In the genomic region with DNA sequence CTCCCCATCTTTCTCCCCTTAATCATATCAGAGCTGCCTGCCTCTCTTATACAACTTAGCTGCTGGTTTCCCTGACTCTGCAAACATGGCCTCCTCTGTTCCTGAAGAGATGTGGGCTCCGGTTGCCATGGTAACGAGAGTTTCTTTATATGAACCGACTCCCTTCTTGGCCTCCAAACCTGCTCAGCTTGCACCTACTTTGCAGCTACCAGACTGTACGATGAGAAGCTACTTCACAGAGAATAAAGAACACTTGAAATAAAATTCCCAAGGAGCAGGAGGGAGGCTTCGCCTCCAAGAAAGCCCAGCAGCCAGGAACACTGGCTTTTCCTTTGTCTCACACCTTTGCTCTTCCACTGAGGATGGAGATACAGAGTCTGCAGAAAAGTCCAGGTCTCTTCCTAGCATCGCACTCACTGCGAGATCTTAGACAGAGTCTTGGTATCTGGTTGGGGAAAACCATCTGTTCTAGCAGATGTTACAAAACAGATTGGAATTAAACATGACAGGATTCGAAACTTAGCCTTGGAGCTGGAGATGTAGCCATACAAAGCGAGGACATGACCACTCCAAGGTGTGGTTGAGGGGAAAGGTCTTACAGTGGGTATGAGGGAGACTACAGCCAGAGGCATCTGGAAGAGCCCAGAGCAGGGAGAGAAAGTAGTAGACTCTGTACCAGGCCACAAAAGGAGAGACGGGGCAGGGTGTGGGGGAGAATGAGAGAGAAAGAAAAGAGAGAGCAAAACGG, we compare ENCODE assay signal across 9 mouse cellular contexts. TPM values are rescaled to one million over a fixed set of nuclear protein-coding genes. Genes with fewer than 3 reads are reported as not detected.
DNase-seq lines count a peak whose midpoint lies in the region; ATAC-seq lines count a peak whose summit lies in the region.
"Had no signal": no experiment of that assay in that cellular context is flagged by ENCODE, and none has a peak within 500 bp of the region (broad histone marks: within the 10 kb centered on the region; RNA-seq: fewer than 3 reads in every experiment).

No protein-coding gene starts in this region.

- no peak overlapping the region for H3K4me2 ChIP-seq in hindbrain, embryonic 13.5 days
- no peak overlapping the region for H3K4me2 ChIP-seq in hindbrain, embryonic 12.5 days (replicated peaks)
- no peak overlapping the region for H3K4me2 ChIP-seq in neural tube, embryonic 13.5 days

- ATAC-seq in hindbrain, embryonic 13.5 days (ENCODE audit: low FRiP score) = peak; percentile 49
- ATAC-seq in hindbrain, embryonic 12.5 days (ENCODE audit: low FRiP score) = no peak
- ATAC-seq in neural tube, embryonic 13.5 days (ENCODE audit: low read depth) = peak; percentile 19; the same call in 1 of the 2 replicates
- no peak for ATAC-seq in megakaryocyte progenitor cell, adult 5-6 weeks (replicated peaks; ENCODE audit: poor library complexity)

- H3K9ac ChIP-seq in hindbrain, embryonic 13.5 days = no peak overlapping the region
- no peak overlapping the region for H3K9ac ChIP-seq in hindbrain, embryonic 12.5 days
- no peak overlapping the region for H3K9ac ChIP-seq in neural tube, embryonic 13.5 days

- H3K4me3 ChIP-seq in hindbrain, embryonic 13.5 days = no peak overlapping the region
- no peak overlapping the region for H3K4me3 ChIP-seq in hindbrain, embryonic 12.5 days
- no peak overlapping the region for H3K4me3 ChIP-seq in neural tube, embryonic 13.5 days

- peak overlapping the region; percentile 62 for H3K27ac ChIP-seq in hindbrain, embryonic 13.5 days
- no peak overlapping the region for H3K27ac ChIP-seq in hindbrain, embryonic 12.5 days
- H3K27ac ChIP-seq in neural tube, embryonic 13.5 days (replicated peaks) = no peak overlapping the region
- H3K27ac ChIP-seq: macrophage had no signal

- H3K27me3 ChIP-seq in hindbrain, embryonic 13.5 days = no peaks in the 10 kb centered on the region
- H3K27me3 ChIP-seq in hindbrain, embryonic 12.5 days = no peaks in the 10 kb centered on the region
- no peaks in the 10 kb centered on the region for H3K27me3 ChIP-seq in neural tube, embryonic 13.5 days

- H3K9me3 ChIP-seq in hindbrain, embryonic 13.5 days = no peaks in the 10 kb centered on the region
- no peaks in the 10 kb centered on the region for H3K9me3 ChIP-seq in hindbrain, embryonic 12.5 days (replicated peaks)
- H3K9me3 ChIP-seq in neural tube, embryonic 13.5 days = no peaks in the 10 kb centered on the region

- DNase-seq in embryo, embryonic 11.5 days (ENCODE audit: low read depth, low spot score) = peak; percentile 11
- DNase-seq in layer of hippocampus, adult 9-10 months (ENCODE audit: low spot score) = peak; percentile 54
- DNase-seq in heart, adult 8-10 months (ENCODE audit: low spot score) = no peak
- no peak for DNase-seq in gastrocnemius, postnatal 4 days (ENCODE audit: low spot score in 2 of 2)

- WGBS in hindbrain, embryonic 13.5 days = 75% methylated on average over 11 of the region's 11 CpGs
- WGBS in hindbrain, embryonic 12.5 days = 76% methylated on average over 11 of the region's 11 CpGs
- 71% methylated on average over 11 of the region's 11 CpGs for WGBS in neural tube, embryonic 13.5 days

- H3K36me3 ChIP-seq in hindbrain, embryonic 13.5 days = no peaks in the 10 kb centered on the region
- no peaks in the 10 kb centered on the region for H3K36me3 ChIP-seq in hindbrain, embryonic 12.5 days
- no peaks in the 10 kb centered on the region for H3K36me3 ChIP-seq in neural tube, embryonic 13.5 days

- peaks cover 15% of the 10 kb centered on the region for H3K4me1 ChIP-seq in hindbrain, embryonic 13.5 days (replicated peaks)
- H3K4me1 ChIP-seq in hindbrain, embryonic 12.5 days = peaks cover 10% of the 10 kb centered on the region; the same call in 1 of the 2 replicates
- no peaks in the 10 kb centered on the region; the same call in 1 of the 2 replicates for H3K4me1 ChIP-seq in neural tube, embryonic 13.5 days (replicated peaks)

RNA-seq across cellular contexts. Expression of gene Cd6, which starts 20.3 kb away (rescaled TPM):
- polyA plus RNA-seq in hindbrain, embryonic 13.5 days (2015; fragmentation: Nextera tagmentation; extraction: Ambion mirVana) = not detected in 2 replicates
- polyA plus RNA-seq in hindbrain, embryonic 12.5 days (2016; fragmentation: Nextera tagmentation; extraction: Ambion mirVana) = not detected in 2 replicates
- polyA plus RNA-seq in neural tube, embryonic 13.5 days (2015; fragmentation: Nextera tagmentation; extraction: Ambion mirVana) = not detected in 2 replicates
- under 1 TPM in 1 of 4 experiments, not detected in 3; 0.37 TPM for total RNA-seq in heart, adult 8-10 months (2022)
- total RNA-seq in megakaryocyte progenitor cell, adult 5-6 weeks (2015) = 0.46 and 0.69 TPM in 2 replicates
- 1.3 and 1.4 TPM in 2 replicates for total RNA-seq in megakaryocyte progenitor cell, adult 5-6 weeks (2017)
- total RNA-seq in gastrocnemius, postnatal 4 days (2021) = under 1 TPM; 0.21 to 0.32 TPM

RNA-seq across cellular contexts. Expression of gene Slc15a3, which starts 29.9 kb away (rescaled TPM):
- 0.25 and 0.36 TPM in 2 replicates for polyA plus RNA-seq in hindbrain, embryonic 13.5 days (2015; fragmentation: Nextera tagmentation; extraction: Ambion mirVana)
- 0.26 and 0.51 TPM in 2 replicates for polyA plus RNA-seq in hindbrain, embryonic 12.5 days (2016; fragmentation: Nextera tagmentation; extraction: Ambion mirVana)
- polyA plus RNA-seq in neural tube, embryonic 13.5 days (2015; fragmentation: Nextera tagmentation; extraction: Ambion mirVana) = 0.12 and 0.33 TPM in 2 replicates
- total RNA-seq in heart, adult 8-10 months (2022) = 1 to 10 TPM; 1.7 to 2.7 (median 2.1) TPM
- 0.57 and 0.85 TPM in 2 replicates for total RNA-seq in megakaryocyte progenitor cell, adult 5-6 weeks (2015)
- 0.37 and 1.5 TPM in 2 replicates for total RNA-seq in megakaryocyte progenitor cell, adult 5-6 weeks (2017)
- total RNA-seq in gastrocnemius, postnatal 4 days (2021) = 1 to 10 TPM; 1.5 TPM

Comparison
In these comparisons a context has a peak if more than half of its experiments do, and no peak if none do; other contexts are left out.
1. ATAC-seq: peak in hindbrain, embryonic 13.5 days (single experiment) and neural tube, embryonic 13.5 days (single experiment); none in hindbrain, embryonic 12.5 days (single experiment) and megakaryocyte progenitor cell, adult 5-6 weeks (single experiment).
2. DNase-seq: peak in embryo, embryonic 11.5 days (single experiment) and layer of hippocampus, adult 9-10 months (single experiment); none in heart, adult 8-10 months (single experiment) and gastrocnemius, postnatal 4 days (0 of 2).